Mouse (Mus musculus) WW6 (cell line): ENCODE measurements around the gene Inpp5d.
A peak's percentile ranks its signal among the peaks of the same experiment; 100 is the strongest.

Source experiments
- DNase-seq: peaks from one replicate; pipeline ENCODE4 v3.0.0-alpha.2; 2013; ENCODE audit warnings: low read depth, low spot score

Inpp5d gene

DNA sequence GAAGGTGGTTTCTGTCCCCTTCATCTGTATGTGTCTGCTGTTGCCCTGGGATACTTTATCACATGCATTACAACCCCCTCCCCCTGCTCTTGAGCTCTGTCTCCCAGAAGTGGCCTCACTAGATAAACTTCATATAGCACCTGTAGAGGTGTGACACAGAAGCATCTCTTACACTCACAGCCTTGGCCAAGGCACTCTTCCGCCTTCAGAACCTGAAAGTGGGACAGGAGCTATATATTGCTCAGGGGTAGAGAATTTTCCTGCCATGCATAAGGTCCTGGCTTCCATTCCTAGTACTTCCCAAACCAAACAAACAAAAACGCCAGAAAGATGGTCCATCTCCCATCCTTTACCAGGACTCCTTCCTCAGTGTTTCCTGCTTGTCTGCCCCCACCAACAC is 84.1 kb downstream of the Inpp5d start:
- no peak for DNase-seq

DNA sequence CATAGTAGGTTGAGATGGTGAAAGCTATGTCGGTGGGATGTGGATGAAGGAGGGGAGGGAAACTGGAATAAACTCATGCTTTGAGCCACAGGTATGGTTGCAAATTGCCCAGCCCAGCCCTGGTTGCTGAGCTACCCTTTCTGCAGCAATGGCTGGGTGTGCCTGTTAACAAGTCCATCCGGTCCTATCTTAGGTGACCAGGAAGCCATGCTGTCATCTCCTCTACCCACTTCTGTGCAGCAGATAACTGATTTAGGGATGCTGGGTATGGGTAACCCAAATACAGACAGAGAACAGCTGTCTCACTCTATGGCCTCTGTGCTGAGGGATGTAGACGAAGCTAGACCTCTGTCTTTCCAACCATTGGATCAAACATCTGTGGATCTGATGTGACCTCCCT is 86.2 kb downstream of the Inpp5d start:
- no peak for DNase-seq

DNA sequence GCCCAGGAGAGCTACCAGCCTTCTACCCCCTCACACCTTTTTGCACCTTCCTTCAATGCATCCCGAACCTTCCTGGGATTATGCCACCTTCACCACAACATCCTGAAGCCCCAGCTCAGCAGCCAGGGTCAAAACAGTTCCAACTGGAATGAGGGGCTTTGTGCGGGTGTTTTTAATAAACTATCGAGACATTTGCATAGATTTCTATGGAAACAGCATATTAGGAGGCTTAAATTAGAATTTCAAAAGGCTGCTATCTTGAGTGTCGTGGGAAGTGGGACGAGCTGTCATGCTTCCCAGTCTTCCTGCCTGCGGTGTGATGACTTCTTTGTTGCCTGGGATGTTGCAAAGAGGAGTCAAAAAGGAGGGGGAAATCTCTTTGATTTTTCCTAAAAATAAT is 88.9 kb downstream of the Inpp5d start:
- no peak for DNase-seq

DNA sequence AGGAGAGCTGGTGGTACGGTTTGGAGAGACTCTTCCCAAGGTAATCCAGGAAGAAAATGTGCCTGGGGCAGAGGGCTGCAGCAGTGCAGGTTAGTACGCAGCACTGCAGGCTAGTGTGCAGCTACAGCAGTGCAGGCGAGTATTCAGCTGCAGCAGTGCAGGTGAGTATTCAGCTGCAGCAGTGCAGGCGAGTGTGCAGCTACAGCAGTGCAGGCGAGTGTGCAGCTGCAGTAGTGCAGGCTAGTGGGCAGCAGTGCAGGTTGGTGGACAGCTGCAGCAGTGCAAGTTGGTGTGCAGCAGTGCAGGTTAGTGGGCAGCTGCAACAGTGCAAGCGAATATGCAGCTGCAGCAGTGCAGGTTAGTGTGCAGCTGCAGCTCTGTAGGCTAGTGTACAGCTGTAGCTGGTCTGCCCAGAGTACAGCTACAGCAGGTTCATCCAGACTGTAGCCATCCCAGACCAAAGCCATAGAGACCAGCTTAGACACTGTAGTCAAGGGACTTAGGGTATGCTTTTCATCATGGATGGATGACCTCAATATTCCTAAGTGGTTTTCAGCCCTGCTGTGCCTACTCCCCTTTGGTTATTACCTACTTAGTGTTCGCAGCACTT is 89.7 kb downstream of the Inpp5d start:
- no peak for DNase-seq

DNA sequence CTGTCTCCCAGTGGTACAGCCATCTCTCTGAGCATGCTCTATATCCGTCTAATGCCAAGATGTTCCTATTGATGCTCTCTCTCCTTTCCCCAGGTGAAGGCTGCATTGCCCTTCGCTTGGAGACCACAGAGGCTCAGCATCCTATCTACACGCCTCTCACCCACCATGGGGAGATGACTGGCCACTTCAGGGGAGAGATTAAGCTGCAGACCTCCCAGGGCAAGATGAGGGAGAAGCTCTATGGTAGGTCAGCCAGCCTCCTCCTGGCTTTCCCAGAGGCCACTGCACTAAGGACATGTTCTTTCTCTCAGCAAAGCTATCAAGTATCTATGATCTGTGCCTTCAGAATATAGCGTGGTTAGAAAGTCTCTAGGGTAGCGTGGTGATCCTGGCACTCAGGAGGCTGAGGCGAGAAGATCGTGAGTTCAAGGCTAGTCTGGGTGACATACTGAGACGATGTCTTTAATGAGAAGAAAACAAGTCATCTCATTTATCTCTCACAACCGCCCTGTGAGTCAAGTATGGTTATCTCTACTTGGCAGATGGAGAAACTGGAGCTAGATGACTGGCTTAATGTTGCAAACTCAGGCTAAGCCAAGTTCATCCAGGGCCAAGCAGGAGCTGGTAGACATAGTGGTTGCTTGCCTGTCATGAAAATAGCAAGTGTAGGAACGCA is 92.0 kb downstream of the Inpp5d start:
- DNase-seq, result no peak

- DNase-seq, result no peak
Measured at GRCm38 (mm10) chr1:87712614-87712971, 92.5 kb downstream of the Inpp5d start.

- DNase-seq, result no peak
Measured at GRCm38 (mm10) chr1:87721382-87721781, 101.3 kb downstream of the Inpp5d start.

DNA sequence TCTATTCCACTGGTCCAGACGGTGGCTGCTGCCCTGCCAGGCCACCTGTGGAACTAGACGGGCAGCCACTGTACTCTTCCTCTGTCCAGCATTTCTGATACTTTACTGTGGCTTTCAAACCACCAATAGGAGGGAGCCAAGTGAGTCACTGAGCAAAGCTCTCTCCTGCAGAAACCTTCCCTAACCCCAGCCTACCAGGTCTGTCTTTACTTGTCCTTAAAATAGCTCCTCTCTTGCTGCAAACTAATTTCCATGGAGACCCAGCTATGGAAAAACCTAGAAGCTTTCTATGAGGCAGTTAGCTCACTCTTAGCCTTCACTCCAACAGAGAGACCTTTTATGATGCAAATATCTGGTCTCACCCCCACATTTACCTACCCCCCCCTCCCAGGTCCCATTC is 102.0 kb downstream of the Inpp5d start:
- DNase-seq, result no peak

GRCm38 (mm10) chr1:87723351-87723750 is 103.2 kb downstream of the Inpp5d start:
- no peak for DNase-seq

DNA sequence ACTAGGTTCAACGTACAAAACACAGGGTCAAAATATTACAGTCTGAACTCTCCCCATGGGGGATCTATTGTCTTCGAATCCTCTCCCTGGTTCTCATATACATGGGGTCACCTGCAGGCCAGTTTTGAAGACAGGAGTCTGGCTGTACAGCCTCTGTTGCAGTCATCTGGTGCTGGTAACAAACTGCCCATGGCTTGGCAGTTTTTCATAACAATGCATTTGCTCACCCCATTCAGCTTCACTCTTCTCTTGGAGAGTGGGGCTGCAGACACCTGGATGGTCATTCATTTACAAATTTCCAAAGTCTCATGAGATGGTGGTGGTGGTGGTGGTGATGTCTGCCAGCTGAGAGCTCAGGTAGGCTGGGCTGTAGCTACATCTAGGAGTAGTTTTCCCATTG is 109.0 kb downstream of the Inpp5d start:
- no peak for DNase-seq

DNA sequence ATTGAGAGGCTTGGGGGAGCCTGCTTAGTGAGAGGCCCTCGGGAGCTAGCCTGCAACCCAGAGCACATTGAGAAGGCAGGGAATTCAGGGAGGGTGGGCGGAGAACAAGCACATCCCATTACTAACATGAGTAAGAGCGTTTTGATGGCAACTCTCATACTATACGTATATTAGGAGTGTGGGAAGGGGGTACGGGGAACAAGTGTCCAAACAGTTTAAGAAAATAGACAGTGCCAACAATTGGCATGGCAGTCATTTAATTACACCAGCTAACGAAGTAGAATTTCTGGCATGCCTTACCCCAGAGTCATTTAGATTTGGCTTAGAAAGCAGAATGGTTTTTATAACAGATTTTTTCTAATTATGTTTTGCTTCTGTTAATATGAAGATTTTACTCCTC is 109.7 kb downstream of the Inpp5d start:
- no peak for DNase-seq

GRCm38 (mm10) chr1:87730271-87730670 is 110.2 kb downstream of the Inpp5d start:
- no peak for DNase-seq

DNA sequence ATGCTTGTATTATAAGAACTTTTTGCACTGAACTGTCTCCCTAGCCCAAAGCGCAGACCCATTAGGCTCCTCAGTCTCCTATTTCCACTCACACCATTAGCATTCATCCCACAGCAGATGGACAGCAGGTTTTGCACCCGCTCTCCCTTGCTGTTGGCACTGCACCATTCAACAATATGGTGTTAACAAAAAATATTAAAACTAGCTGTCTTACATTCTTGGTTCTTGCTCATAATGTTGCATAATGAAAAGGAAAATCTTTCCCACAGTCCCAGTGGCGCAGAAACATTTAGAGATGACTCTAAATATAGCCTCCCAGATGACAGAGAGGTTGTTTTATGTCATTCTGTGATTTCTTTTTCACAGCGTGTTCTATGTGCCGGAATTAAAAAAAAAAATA is 113.1 kb downstream of the Inpp5d start:
- no peak for DNase-seq

- DNase-seq, result no peak
Measured at GRCm38 (mm10) chr1:87734153-87734552, 114.0 kb downstream of the Inpp5d start.

DNA sequence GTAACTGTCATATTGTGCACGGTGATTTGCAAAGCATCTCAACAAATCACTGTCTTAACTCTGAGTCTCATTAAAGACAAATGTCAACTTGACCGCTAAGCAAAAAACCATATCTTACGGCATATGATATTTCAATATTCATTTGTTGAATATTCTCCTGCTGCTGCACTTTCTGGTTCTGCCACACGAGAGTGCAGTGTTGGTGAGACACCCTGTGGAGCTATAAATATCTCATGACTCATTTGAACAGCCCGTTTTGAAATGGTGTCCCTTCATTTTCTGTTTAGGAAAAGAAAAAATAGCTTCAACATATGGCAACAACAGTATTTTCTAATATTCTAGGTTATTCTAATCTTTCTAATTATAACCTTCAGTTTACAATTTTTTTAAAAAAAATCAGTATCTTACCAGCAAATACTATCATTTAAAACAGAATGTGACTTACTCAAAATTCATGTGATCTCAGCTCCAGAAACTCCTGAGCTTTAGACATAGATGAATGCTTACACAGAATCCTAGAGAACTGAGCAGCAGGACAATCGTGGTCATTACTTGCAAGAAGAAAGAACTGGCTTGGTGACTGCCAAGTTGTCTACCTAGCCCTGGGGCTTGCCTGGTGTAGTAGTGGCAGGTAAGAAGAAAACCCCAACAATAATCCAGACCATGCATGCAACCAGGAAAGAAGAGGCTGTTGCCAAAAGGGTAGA is 120.6 kb downstream of the Inpp5d start:
- DNase-seq, result no peak

DNA sequence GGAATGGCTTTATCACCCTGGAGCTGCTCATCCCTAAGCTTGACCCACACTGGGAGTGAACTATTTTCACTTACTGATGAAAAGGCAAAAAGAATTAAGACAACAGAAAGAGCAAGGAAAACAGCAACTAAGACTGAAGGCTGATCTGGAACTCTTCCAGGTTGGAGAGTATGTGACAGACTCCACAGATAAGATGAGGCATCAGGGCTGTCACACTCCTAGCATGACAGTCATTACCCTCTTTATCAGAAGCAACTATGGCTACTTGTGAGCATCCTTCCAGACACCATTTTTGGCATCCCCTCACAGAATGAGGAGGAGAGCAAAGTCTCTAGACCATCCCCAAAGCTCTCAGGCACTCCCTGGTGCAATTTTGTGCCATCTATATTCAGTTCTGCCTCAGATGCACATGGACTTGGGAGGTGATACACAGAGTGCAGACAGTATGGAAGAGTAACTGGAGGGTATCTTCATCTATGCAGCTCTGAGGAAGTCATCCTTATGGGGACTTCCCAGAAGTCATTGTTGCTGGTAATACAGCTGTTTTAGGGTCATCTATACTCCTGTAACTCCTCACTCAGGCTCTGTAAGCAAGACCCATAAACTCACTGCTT is 129.4 kb downstream of the Inpp5d start:
- no peak for DNase-seq

DNA sequence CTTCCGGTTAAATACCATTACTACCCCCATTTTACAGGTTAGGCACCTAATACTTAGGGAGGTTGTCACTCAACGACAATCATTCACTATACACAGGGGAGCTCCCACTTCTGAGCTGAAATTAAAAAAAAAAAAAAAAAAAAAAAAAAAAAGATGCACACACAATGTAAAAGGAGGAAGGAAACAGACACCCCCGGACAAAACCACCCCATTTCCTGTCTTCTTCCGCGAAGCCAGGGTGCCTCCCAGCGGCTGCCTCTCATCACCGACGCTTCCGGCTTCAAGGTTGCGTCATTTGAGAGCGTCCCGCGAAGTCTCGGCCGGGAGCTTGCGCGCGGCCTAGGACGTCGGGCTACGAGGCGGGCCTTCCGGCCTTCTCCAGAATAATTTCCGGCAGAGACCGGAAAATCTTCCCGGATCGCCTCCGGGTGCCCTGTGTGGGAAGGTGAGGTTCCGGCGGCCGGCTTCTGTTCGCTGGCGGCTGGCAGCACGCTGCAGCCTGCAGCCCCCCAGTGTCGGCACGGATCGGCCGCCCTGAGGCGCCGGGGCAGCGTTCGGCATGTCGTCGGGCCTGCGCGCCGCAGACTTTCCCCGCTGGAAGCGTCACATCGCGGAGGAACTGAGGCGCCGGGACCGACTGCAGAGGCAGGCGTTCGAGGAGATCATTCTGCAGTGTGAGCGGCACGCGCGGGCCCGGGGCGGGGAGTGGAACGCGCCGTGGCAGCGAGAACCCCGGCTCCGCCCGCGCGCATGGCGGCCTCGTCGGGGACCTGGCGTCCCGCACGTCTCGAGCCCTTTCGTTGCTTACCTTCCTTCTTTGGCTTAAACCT is 135.7 kb downstream of the Inpp5d start, which contains the start of gene Atg16l1:
Gene Atg16l1 (plus strand): TSS at position 230 of the 830 bp plus-strand sequence.
- peak; percentile 86 for DNase-seq

DNA sequence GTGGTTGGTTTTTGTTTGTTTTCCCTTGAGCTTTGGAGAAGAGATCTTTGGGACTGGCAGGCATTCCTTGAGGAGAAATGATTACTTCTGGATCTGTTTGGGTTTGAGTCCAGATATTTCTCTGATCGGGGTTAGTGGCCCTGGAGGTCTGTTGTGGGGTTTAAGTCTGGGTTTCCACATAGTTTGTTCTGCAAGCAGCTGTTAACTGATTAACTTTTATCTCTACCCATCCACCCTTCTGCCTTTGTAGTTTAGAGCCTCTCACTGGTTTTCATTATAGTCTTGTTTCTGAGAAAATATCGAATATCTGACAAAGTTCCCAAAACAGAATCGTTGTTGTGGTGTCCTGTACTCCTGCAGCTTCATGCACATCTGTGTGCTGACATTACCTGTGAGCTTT is 143.7 kb downstream of the Inpp5d start:
- DNase-seq, result no peak

DNA sequence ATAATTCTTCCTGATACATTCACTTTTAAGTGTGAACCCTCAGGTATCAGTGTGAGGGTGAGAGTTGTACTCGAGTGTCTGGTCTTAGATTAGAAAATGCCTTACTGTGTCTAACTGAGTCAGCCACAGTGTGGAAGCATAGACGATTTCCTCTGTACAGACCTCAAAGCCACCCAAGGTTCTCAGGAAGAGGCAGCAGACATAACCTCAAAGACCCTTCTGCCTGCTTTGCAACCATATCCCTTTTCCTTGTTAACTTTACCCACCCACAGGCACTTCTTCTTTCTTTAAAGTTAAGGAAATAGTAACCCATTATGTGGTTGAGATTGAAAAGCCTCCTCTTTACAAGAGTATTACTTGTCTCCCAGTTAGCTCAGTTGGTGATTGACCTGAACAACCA is 145.6 kb downstream of the Inpp5d start:
- no peak for DNase-seq

- DNase-seq, result peak; percentile 31
Measured at GRCm38 (mm10) chr1:87766233-87766632, 146.1 kb downstream of the Inpp5d start.

- DNase-seq, result no peak
Measured at GRCm38 (mm10) chr1:87769263-87769662, 149.2 kb downstream of the Inpp5d start.
